Mouse (Mus musculus) layer of hippocampus, adult 9-10 months (tissue): Measurements from ENCODE around the gene Reg3d.
"Not testable (repeated sequence)": the region's sequence is repeated elsewhere in the genome, so short reads cannot be mapped to it uniquely, and the experiment has no call there.

ENCODE experiments used
- DNase-seq: peaks from one replicate; pipeline ENCODE4 v3.0.0; 2022; ENCODE audit warnings: low spot score

The Reg3d gene

DNA sequence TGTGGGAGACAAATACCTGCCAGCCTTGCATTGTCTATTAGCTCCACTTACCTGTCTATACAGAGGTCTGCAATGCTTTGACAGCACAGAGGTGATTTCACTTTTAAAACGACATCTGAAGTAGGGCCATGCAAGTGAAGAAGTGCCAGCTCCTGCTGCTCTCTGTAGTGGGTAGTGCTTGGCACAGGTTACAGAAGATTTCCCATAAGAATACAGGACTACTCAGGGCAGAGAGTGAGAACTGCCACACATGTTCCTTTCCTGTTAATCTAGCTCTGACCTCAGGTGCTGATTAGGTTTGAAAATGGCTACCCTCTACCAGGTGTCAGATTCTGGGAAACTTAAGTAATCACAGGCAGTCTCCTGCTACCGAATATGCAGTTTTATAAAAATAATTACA, at the start of gene Reg3d:
TSS of gene Reg3d (minus strand) at position 101 of the 400 bp plus-strand sequence.
- DNase-seq: no peak

DNA sequence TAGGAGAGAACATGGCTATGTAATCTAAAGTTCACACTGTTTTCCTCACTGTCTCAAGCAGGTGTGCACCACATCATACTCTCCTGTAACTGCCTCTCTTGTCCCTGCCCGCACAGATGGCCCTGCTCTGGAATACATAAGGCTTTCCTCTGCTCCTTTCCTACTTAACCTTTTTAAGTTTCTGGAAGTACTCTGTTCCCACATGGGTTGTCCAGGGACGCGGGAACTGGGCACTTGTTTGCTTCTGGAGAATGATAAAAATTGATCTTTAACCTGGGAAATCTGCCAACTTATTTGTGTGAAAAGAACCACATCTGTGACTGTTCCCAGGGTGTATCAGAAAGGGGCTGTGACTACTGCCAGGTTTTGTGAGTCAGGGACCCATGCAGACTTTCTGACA, 46.8 kb upstream of the Reg3d start:
- DNase-seq: no peak

GRCm38 (mm10) chr6:78422411-78422810, 43.7 kb upstream of the Reg3d start, which contains the start of gene Reg1:
TSS of gene Reg1 (plus strand) at chr6:78422711.
- not testable (repeated sequence) for DNase-seq

DNA sequence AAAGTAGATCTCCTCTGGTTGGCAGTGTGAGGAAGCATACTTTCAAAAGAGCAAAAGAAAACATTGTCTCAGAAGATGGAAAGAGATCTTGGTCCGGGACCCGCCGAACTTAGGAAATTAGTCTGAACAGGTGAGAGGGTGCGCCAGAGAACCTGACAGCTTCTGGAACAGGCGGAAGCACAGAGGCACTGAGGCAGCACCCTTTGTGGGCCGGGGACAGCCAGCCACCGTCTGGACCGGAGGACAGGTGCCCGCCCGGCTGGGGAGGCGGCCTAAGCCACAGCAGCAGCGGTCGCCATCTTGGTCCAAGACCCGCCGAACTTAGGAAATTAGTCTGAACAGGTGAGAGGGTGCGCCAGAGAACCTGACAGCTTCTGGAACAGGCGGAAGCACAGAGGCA, 16.7 kb upstream of the Reg3d start, which contains the start of gene Reg2:
TSS of gene Reg2 (plus strand) at position 301 of the 400 bp plus-strand sequence.
- DNase-seq: not testable (repeated sequence)

- DNase-seq: no peak
Measured at GRCm38 (mm10) chr6:78385609-78386008, 6.9 kb upstream of the Reg3d start.

- no peak for DNase-seq
Measured at GRCm38 (mm10) chr6:78380409-78380808, 1.7 kb upstream of the Reg3d start, which contains the start of gene Reg3a. TSS of gene Reg3a (plus strand) at chr6:78380709.

DNA sequence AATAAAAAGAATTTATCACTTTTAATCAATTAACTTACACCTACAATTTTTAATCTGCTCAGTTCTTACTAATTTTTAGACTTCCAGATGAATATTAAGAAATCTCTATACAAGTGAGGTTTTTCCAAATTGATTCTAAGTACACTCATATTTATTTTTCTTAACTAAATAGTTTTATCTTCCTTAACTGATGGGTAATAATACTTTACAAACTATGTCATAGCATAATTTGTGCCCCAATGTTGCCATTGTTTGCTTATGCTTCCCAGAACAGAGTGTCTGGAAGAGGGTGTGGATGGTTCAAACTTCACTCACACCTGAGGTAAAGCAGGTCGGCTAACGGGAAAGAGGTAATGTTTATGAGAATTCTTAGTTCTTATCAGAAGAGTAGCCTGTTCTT, 8.3 kb downstream of the Reg3d start, which contains the start of gene Reg3b:
TSS of gene Reg3b (plus strand) at position 301 of the 400 bp plus-strand sequence.
- DNase-seq: no peak

- DNase-seq: no peak
Measured at GRCm38 (mm10) chr6:78361971-78362563, 16.6 kb downstream of the Reg3d start.

GRCm38 (mm10) chr6:78341689-78342088, 37.0 kb downstream of the Reg3d start:
- no peak for DNase-seq

GRCm38 (mm10) chr6:78340296-78340695, 38.4 kb downstream of the Reg3d start:
- no peak for DNase-seq

DNA sequence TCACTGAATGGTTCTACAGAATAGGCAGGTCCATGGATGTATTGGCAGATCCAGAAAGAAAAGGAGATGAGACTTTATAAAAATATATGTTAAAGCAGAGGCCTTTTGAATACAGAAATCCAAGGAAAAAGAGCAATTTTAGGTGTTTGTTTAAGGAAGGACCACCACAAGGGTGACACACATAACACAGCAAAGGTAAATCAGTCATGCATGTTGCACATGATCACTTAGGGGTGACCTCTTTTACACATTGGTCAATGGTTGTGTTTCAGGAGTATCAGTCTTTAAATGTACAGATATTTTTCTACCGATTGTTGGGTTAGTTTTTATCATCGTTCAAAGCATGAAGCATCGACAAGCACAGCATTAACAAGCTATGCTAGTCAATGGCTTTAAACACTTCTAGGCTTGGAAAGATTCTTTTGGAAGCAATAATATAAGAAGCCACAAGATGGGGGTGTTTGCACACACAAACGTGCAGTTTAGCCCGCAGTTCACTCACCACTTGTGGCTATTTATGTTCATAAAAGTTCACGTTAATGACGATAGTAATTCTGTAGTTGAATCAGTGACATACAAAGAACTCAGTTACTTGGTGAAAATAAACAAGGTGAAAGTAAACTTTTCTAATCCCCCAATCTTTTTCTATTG, 46.6 kb downstream of the Reg3d start:
- peak; percentile 16 for DNase-seq

DNA sequence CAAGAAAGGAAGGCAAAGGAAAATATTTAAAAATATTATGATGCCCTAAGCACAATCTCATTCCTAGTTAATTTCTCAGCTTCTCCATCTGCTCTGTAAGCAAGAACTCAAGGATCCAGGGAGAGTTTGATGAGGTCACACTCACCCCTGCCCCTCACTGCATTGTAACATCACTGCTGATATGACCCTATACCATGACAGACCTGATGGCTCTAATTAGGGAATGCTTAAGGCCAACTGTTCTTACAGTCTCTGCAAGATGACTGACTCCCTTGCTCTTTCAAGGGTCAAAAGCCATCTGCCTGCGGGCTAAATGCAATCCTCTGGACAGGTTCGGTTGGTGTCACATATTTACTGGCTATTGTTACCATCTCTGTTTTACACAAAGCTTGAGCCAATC, 49.5 kb downstream of the Reg3d start:
- DNase-seq: no peak

GRCm38 (mm10) chr6:78327798-78328197, 50.9 kb downstream of the Reg3d start:
- no peak for DNase-seq
